8 mouse cellular contexts compared by ENCODE assay signal in the genomic region with DNA sequence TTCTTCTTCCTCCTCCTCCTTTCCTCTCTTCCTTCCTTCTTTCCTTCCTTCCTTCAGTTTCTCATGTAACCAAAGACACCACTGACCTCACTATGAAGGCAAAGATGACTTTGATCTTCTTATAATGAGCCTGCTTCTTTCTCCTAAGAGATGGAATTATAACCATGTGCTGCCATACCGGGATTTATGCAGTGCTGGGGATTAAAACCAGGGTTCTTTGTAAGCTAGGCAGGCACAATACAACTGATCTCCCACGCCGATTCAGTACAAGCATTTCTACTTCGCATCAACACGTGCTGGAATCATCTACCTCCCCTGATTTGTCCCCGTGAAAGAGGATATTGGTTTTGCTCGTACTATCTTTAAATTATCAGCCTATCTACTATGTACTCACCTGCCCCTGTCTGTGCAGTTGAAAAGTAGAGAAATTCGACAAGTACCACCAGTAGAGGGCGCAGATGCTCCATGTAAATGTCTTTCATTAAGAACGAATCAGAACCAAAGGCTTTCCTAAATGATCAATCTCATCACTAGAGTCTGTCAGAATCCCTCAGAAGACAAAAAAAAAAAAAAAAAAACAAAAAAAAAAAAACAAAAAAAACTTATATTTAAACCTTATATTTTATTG.
DNase-seq lines count a peak whose midpoint lies in the region; ATAC-seq lines count a peak whose summit lies in the region.

No protein-coding gene starts in this region.

- no peak overlapping the region for H3K4me3 ChIP-seq in embryonic facial prominence, embryonic 11.5 days (ENCODE audit: low read depth, low read length)
- H3K4me3 ChIP-seq in hindbrain, embryonic 14.5 days (replicated peaks; ENCODE audit: low read length), result no peak overlapping the region
- no peak overlapping the region for H3K4me3 ChIP-seq in midbrain, embryonic 10.5 days

- no peak overlapping the region for H3K9ac ChIP-seq in embryonic facial prominence, embryonic 11.5 days (replicated peaks; ENCODE audit: low read length)
- no peak overlapping the region for H3K9ac ChIP-seq in hindbrain, embryonic 14.5 days

- H3K27me3 ChIP-seq in embryonic facial prominence, embryonic 11.5 days (ENCODE audit: control insufficient read depth, insufficient read depth, low read length), result no peaks in the 10 kb centered on the region
- no peaks in the 10 kb centered on the region for H3K27me3 ChIP-seq in hindbrain, embryonic 14.5 days (ENCODE audit: control insufficient read depth, insufficient read depth, low read length)
- H3K27me3 ChIP-seq in midbrain, embryonic 10.5 days (ENCODE audit: low read depth, poor library complexity, severe bottlenecking), result no peaks in the 10 kb centered on the region

- peak; percentile 20 for DNase-seq in heart, adult 8-10 months (ENCODE audit: low spot score)
- DNase-seq in heart, adult 11 months, result no peak
- peak; percentile 62 for DNase-seq in adrenal gland, postnatal 25 days
- DNase-seq in embryonic facial prominence, embryonic 11.5 days (ENCODE audit: low spot score), result peak; percentile 88
- peak; percentile 93 for DNase-seq in hindbrain, embryonic 14.5 days (ENCODE audit: low spot score)
- DNase-seq in left cerebral cortex, adult 11 months (ENCODE audit: low spot score), result peak; percentile 55
- peak; percentile 52 for DNase-seq in midbrain, embryonic 10.5 days (ENCODE audit: low spot score)
- peak; percentile 5 for DNase-seq in spleen, adult 12 weeks (ENCODE audit: low spot score)

- H3K36me3 ChIP-seq in embryonic facial prominence, embryonic 11.5 days (replicated peaks; ENCODE audit: control insufficient read depth, insufficient read depth, low read depth, low read length), result no peaks in the 10 kb centered on the region
- no peaks in the 10 kb centered on the region for H3K36me3 ChIP-seq in hindbrain, embryonic 14.5 days (replicated peaks; ENCODE audit: control insufficient read depth, insufficient read depth)
- no peaks in the 10 kb centered on the region for H3K36me3 ChIP-seq in midbrain, embryonic 10.5 days

- no peak overlapping the region for H3K27ac ChIP-seq in embryonic facial prominence, embryonic 11.5 days (replicated peaks; ENCODE audit: low read depth, low read length)
- no peak overlapping the region for H3K27ac ChIP-seq in hindbrain, embryonic 14.5 days
- no peak overlapping the region for H3K27ac ChIP-seq in midbrain, embryonic 10.5 days (replicated peaks)

- no peaks in the 10 kb centered on the region for H3K4me1 ChIP-seq in embryonic facial prominence, embryonic 11.5 days (ENCODE audit: control insufficient read depth, insufficient read depth, low read length)
- no peaks in the 10 kb centered on the region for H3K4me1 ChIP-seq in hindbrain, embryonic 14.5 days (replicated peaks; ENCODE audit: control insufficient read depth, insufficient read depth, low read length)
- H3K4me1 ChIP-seq in midbrain, embryonic 10.5 days, result no peaks in the 10 kb centered on the region

- WGBS in embryonic facial prominence, embryonic 11.5 days, result 18% methylated on average over 10 of the region's 10 CpGs
- 16% methylated on average over 10 of the region's 10 CpGs for WGBS in hindbrain, embryonic 14.5 days
- 14% methylated on average over 10 of the region's 10 CpGs for WGBS in midbrain, embryonic 10.5 days

- H3K4me2 ChIP-seq in embryonic facial prominence, embryonic 11.5 days (ENCODE audit: low read depth, low read length), result no peak overlapping the region
- peak overlapping the region; percentile 26; the same call in 1 of the 2 replicates for H3K4me2 ChIP-seq in hindbrain, embryonic 14.5 days (replicated peaks)

- H3K9me3 ChIP-seq in embryonic facial prominence, embryonic 11.5 days (replicated peaks; ENCODE audit: control insufficient read depth, low read length), result no peaks in the 10 kb centered on the region
- no peaks in the 10 kb centered on the region for H3K9me3 ChIP-seq in hindbrain, embryonic 14.5 days (ENCODE audit: control insufficient read depth, low read length)
- no peaks in the 10 kb centered on the region for H3K9me3 ChIP-seq in midbrain, embryonic 10.5 days (replicated peaks)

- ATAC-seq in embryonic facial prominence, embryonic 11.5 days (replicated peaks; ENCODE audit: insufficient number of reproducible peaks, low FRiP score, low TSS enrichment, low read depth), result no peak
- ATAC-seq in hindbrain, embryonic 14.5 days (ENCODE audit: low FRiP score), result peak; percentile 75
